Mouse (Mus musculus) layer of hippocampus, postnatal 25 days (tissue): ENCODE measurements around the gene Ptgds. TPM values are rescaled to one million over a fixed set of nuclear protein-coding genes. Genes with fewer than 3 reads are reported as not detected.

Experiments
- DNase-seq, 2 experiments: peaks; one replicate each; pipeline ENCODE4 v3.0.0; 2022; ENCODE audit warnings: mixed read lengths in 2 of 2, low spot score in 1 of 2; ENCODE audit errors: extremely low spot score in 1 of 2
- microRNA-seq, 2 experiments: library from miRNA; unstranded; fragments of <30 nt; microRNA quantifications; one replicate each; pipeline ENCODE4 v1.2.0; 2021
- total RNA-seq, 2 experiments: library from RNA; stranded (reverse); gene quantifications; 2 replicates each; pipeline ENCODE4 v1.2.3; 2021

Ptgds gene
- total RNA-seq, 2 experiments from 2014 or later = 329 to 404 TPM

DNA sequence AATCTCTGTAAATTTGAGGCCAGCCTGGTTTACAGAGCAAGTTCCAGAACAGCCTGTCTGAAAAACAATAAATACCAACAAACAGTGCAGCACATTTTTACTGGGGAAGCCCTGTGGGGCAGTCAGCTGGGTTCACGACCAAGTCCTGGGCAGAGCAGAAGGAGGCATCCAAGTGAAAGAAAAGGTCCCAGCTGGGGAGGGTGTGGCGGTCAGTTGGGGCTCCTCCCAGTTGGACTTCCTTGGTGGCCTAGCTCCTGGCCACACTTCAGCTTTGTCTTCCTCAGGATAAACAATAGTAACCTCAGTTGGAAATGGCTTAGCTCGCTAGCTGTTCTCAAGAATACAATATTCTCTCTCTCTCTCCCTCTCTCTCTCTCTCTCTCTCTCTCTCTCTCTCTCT is 52.4 kb downstream of the Ptgds start:
- DNase-seq = no peak

Small RNA genes lying within 50 kb of the gene (microRNA-seq; reads per million reads assigned to microRNA genes)
- gene Mir3087 = 7.5 to 7.6 reads per million in 2 experiments

Other genes starting within 250 kb of the Ptgds start
- gene Tubb4b, start 245.3 kb downstream of the Ptgds start, total RNA-seq = 100 to 1,000 TPM; 330 to 361 TPM
- gene Slc34a3, start 235.7 kb downstream of the Ptgds start, total RNA-seq = not detected
- gene Rnf224, start 233.3 kb downstream of the Ptgds start, total RNA-seq = not detected
- 100 to 1,000 TPM; 230 to 231 TPM for gene Rnf208, start 227.8 kb downstream of the Ptgds start, total RNA-seq
- gene Cysrt1, start 227.6 kb downstream of the Ptgds start, total RNA-seq = under 1 TPM in 1 of 2 experiments, not detected in 1; 0.79 TPM
- gene AL732309.1, start 223.2 kb downstream of the Ptgds start, total RNA-seq = 1 to 10 TPM; 3.3 to 5.2 TPM
- gene Tmem203, start 214.6 kb downstream of the Ptgds start, total RNA-seq = 10 to 100 TPM; 38.1 to 40.5 TPM
- gene Tprn, start 207.4 kb downstream of the Ptgds start, total RNA-seq = 10 to 100 TPM; 27.0 to 29.4 TPM
- 10 to 100 TPM; 69.2 to 71.6 TPM for gene Ssna1, start 197.6 kb downstream of the Ptgds start, total RNA-seq
- 10 to 100 TPM; 85.1 to 86.5 TPM for gene Anapc2, start 197.6 kb downstream of the Ptgds start, total RNA-seq
- gene Tmem210, start 181.9 kb downstream of the Ptgds start, total RNA-seq = not detected
- not detected for gene Lrrc26, start 180.1 kb downstream of the Ptgds start, total RNA-seq
- 100 to 1,000 TPM; 405 to 487 TPM for gene Grin1, start 150.9 kb downstream of the Ptgds start, total RNA-seq
- gene Man1b1, start 137.7 kb downstream of the Ptgds start, total RNA-seq = 10 to 100 TPM; 53.7 to 56.1 TPM
- gene Dpp7, start 113.7 kb downstream of the Ptgds start, total RNA-seq = 10 to 100 TPM; 30.7 to 31.7 TPM
- 10 to 100 TPM; 14.2 to 14.3 TPM for gene Uap1l1, start 104.4 kb downstream of the Ptgds start, total RNA-seq
- gene Sapcd2, start 97.7 kb downstream of the Ptgds start, total RNA-seq = 1 to 10 TPM; 5.8 to 6.0 TPM
- gene Entpd2, start 74.2 kb downstream of the Ptgds start, total RNA-seq = 10 to 100 TPM; 15.3 to 18.0 TPM
- gene Npdc1, start 70.7 kb downstream of the Ptgds start, total RNA-seq = 100 to 1,000 TPM; 427 to 450 TPM
- under 1 TPM; 0.12 to 0.49 TPM for gene Fut7, start 46.8 kb downstream of the Ptgds start, total RNA-seq
- gene Abca2, start 41.3 kb downstream of the Ptgds start, total RNA-seq = 100 to 1,000 TPM; 160 to 172 TPM
- gene Clic3, start 13.2 kb downstream of the Ptgds start, total RNA-seq = under 1 TPM; 0.47 to 0.73 TPM
- 10 to 100 TPM; 56.6 to 58.9 TPM for gene Paxx, start 9.0 kb downstream of the Ptgds start, total RNA-seq
- not detected for gene Lcn12, start 23.9 kb upstream of the Ptgds start, total RNA-seq
- 100 to 1,000 TPM; 114 to 131 TPM for gene Fbxw5, start 30.7 kb upstream of the Ptgds start, total RNA-seq
- 1 to 10 TPM in 1 of 2 experiments, under 1 TPM in 1; 0.87 to 1.1 TPM for gene C8g, start 31.7 kb upstream of the Ptgds start, total RNA-seq
- gene Traf2, start 76.9 kb upstream of the Ptgds start, total RNA-seq = 10 to 100 TPM in 1 of 2 experiments, 1 to 10 TPM in 1; 9.5 to 10.5 TPM
- gene Edf1, start 87.8 kb upstream of the Ptgds start, total RNA-seq = 100 to 1,000 TPM; 211 to 232 TPM
- 1 to 10 TPM; 1.9 to 2.3 TPM for gene Mamdc4, start 104.8 kb upstream of the Ptgds start, total RNA-seq
- 10 to 100 TPM; 67.9 to 75.4 TPM for gene Phpt1, start 105.2 kb upstream of the Ptgds start, total RNA-seq
- gene Ajm1, start 111.7 kb upstream of the Ptgds start, total RNA-seq = 100 to 1,000 TPM; 104 to 117 TPM
- 100 to 1,000 TPM; 128 to 145 TPM for gene Rabl6, start 138.5 kb upstream of the Ptgds start, total RNA-seq
- gene Ccdc183, start 147.6 kb upstream of the Ptgds start, total RNA-seq = not detected
- gene Tmem141, start 152.0 kb upstream of the Ptgds start, total RNA-seq = 10 to 100 TPM; 21.3 to 24.7 TPM
- under 1 TPM; 0.44 to 0.80 TPM for gene Fcna, start 158.0 kb upstream of the Ptgds start, total RNA-seq
- gene Lcn8, start 183.1 kb upstream of the Ptgds start, total RNA-seq = not detected
- gene Lcn5, start 187.9 kb upstream of the Ptgds start, total RNA-seq = not detected
- gene Lcn6, start 206.7 kb upstream of the Ptgds start, total RNA-seq = not detected
- not detected for gene Lcn10, start 212.7 kb upstream of the Ptgds start, total RNA-seq
- gene Obp2a, start 230.0 kb upstream of the Ptgds start, total RNA-seq = not detected
- 100 to 1,000 TPM in 1 of 2 experiments, 10 to 100 TPM in 1; 98.1 to 104 TPM for gene Bmyc, start 236.7 kb upstream of the Ptgds start, total RNA-seq